Mouse (Mus musculus) intestine, embryonic 16.5 days (tissue): Measurements from ENCODE around the gene Bcl7b. TPM values are rescaled to one million over a fixed set of nuclear protein-coding genes. Genes with fewer than 3 reads are reported as not detected.

Experiments used
- ATAC-seq: fragments of 200-750 bp; cut with Nextera tagmentation; 2 replicates; pipeline ENCODE4 v1.8.0; 2017; ENCODE audit warnings: moderate TSS enrichment, moderate library complexity
- H3K27ac ChIP-seq: fragments of 300-500 bp; sonication (generic); 2 replicates; pipeline ENCODE4 v1.5.1; 2014; ENCODE audit warnings: mild to moderate bottlenecking, low read length
- H3K27me3 ChIP-seq: fragments of 300-500 bp; sonication (generic); replicated peaks from 2 replicates; pipeline ENCODE4 v1.6.1; 2014; ENCODE audit warnings: low read length, control low read depth, mixed read lengths; ENCODE audit not compliant: control insufficient read depth, insufficient read depth
- H3K36me3 ChIP-seq: fragments of 300-500 bp; sonication (generic); 2 replicates; pipeline ENCODE4 v1.6.1; 2014; ENCODE audit warnings: low read length, control low read depth; ENCODE audit not compliant: control insufficient read depth, insufficient read depth
- H3K4me1 ChIP-seq: fragments of 300-500 bp; sonication (generic); 2 replicates; pipeline ENCODE4 v1.6.1; 2014; ENCODE audit warnings: low read length, control low read depth, mixed read lengths; ENCODE audit not compliant: control insufficient read depth, insufficient read depth
- H3K4me2 ChIP-seq: fragments of 300-500 bp; sonication (generic); 2 replicates; pipeline ENCODE4 v1.6.1; 2014; ENCODE audit warnings: low read depth, low read length, control low read depth
- H3K4me3 ChIP-seq: fragments of 300-500 bp; sonication (generic); 2 replicates; pipeline ENCODE4 v1.5.1; 2014; ENCODE audit warnings: mild to moderate bottlenecking, low read length
- H3K9ac ChIP-seq: fragments of 300-500 bp; sonication (generic); 2 replicates; pipeline ENCODE4 v1.6.1; 2014; ENCODE audit warnings: low read depth, low read length
- H3K9me3 ChIP-seq: fragments of 300-500 bp; sonication (generic); 2 replicates; pipeline ENCODE4 v1.6.1; 2016; ENCODE audit warnings: low read length, control low read depth; ENCODE audit not compliant: control insufficient read depth
- WGBS: fragments of 180-500 bp; shearing (Covaris S2); extraction: QIAGEN DNeasy Blood & Tissue Kit; methylation state at CpG from one replicate; pipeline ENCODE4 v1.1.7; 2014; 5-methylcytosine and 5-hydroxymethylcytosine counted together
- polyA plus RNA-seq: library from polyadenylated mRNA; unstranded; fragments of >200 nt; fragmentation: Nextera tagmentation; extraction: Ambion mirVana; gene quantifications from 2 replicates; pipeline ENCODE4 v1.2.1, GENCODE M21; 2015

Bcl7b gene
- polyA plus RNA-seq, 1 experiment from 2014 or later: 53.7 TPM

- Histone ChIP-seq H3K4me3 (no peak overlapping the region), H3K36me3 (peaks cover 10% of the 10 kb centered on the region), H3K27ac (no peak overlapping the region), H3K9ac (no peak overlapping the region), H3K9me3 (no peaks in the 10 kb centered on the region), H3K4me1 (no peaks in the 10 kb centered on the region), H3K27me3 (no peaks in the 10 kb centered on the region), H3K4me2 (no peak overlapping the region)
- peak; percentile 13; the same call in 1 of the 2 replicates for ATAC-seq
- WGBS: 80% methylated on average over 6 of the region's 6 CpGs
Observed at GRCm38 (mm10) chr5:135162821-135163220, 5.3 kb upstream of the Bcl7b start.

- Histone ChIP-seq H3K4me1 (peaks cover 5% of the 10 kb centered on the region; the same call in 1 of the 2 replicates), H3K27ac (no peak overlapping the region), H3K4me3 (no peak overlapping the region), H3K27me3 (no peaks in the 10 kb centered on the region), H3K4me2 (no peak overlapping the region), H3K9me3 (no peaks in the 10 kb centered on the region), H3K36me3 (no peaks in the 10 kb centered on the region; the same call in 1 of the 2 replicates), H3K9ac (no peak overlapping the region)
- WGBS: 74% methylated on average over 4 of the region's 4 CpGs
- ATAC-seq: no peak
Observed at GRCm38 (mm10) chr5:135166909-135167308, 1.2 kb upstream of the Bcl7b start.

GRCm38 (mm10) chr5:135167469-135167868, 614 bp upstream of the Bcl7b start:
- Histone ChIP-seq H3K27me3 (no peaks in the 10 kb centered on the region), H3K27ac (no peak overlapping the region), H3K4me1 (peaks cover 5% of the 10 kb centered on the region; the same call in 1 of the 2 replicates), H3K9ac (no peak overlapping the region), H3K36me3 (no peaks in the 10 kb centered on the region; the same call in 1 of the 2 replicates), H3K4me3 (no peak overlapping the region), H3K9me3 (no peaks in the 10 kb centered on the region), H3K4me2 (no peak overlapping the region)
- 95% methylated on average over 4 of the region's 4 CpGs for WGBS
- no peak for ATAC-seq

GRCm38 (mm10) chr5:135169479-135169878, 1.4 kb downstream of the Bcl7b start:
- WGBS: 92% methylated on average over 5 of the region's 5 CpGs
- Histone ChIP-seq H3K9me3 (no peaks in the 10 kb centered on the region), H3K27me3 (no peaks in the 10 kb centered on the region), H3K4me1 (peaks cover 5% of the 10 kb centered on the region; the same call in 1 of the 2 replicates), H3K4me2 (peak overlapping the region; percentile 81), H3K4me3 (peak overlapping the region; percentile 66), H3K9ac (peak overlapping the region; percentile 88), H3K27ac (peak overlapping the region; percentile 63), H3K36me3 (no peaks in the 10 kb centered on the region)
- no peak for ATAC-seq

GRCm38 (mm10) chr5:135171688-135172220, 3.7 kb downstream of the Bcl7b start:
- H3K4me2 ChIP-seq: no peak overlapping the region
- no peak overlapping the region for H3K4me3 ChIP-seq
- no peaks in the 10 kb centered on the region for H3K36me3 ChIP-seq
- H3K9ac ChIP-seq: no peak overlapping the region
- no peaks in the 10 kb centered on the region for H3K9me3 ChIP-seq
- H3K27me3 ChIP-seq: no peaks in the 10 kb centered on the region
- 93% methylated on average over 6 of the region's 6 CpGs for WGBS
- no peak overlapping the region for H3K27ac ChIP-seq
- peaks cover 5% of the 10 kb centered on the region; the same call in 1 of the 2 replicates for H3K4me1 ChIP-seq
- no peak for ATAC-seq

- Histone ChIP-seq H3K4me2 (no peak overlapping the region), H3K36me3 (peaks cover 3% of the 10 kb centered on the region), H3K27me3 (no peaks in the 10 kb centered on the region), H3K4me1 (peaks cover 5% of the 10 kb centered on the region; the same call in 1 of the 2 replicates), H3K4me3 (no peak overlapping the region), H3K9me3 (no peaks in the 10 kb centered on the region), H3K27ac (no peak overlapping the region), H3K9ac (no peak overlapping the region)
- 95% methylated on average over 5 of the region's 5 CpGs for WGBS
- ATAC-seq: no peak
Observed at GRCm38 (mm10) chr5:135172986-135173385, 4.9 kb downstream of the Bcl7b start.

GRCm38 (mm10) chr5:135175086-135175485, 7.0 kb downstream of the Bcl7b start:
- Histone ChIP-seq H3K27ac (no peak overlapping the region), H3K36me3 (peaks cover 9% of the 10 kb centered on the region), H3K27me3 (no peaks in the 10 kb centered on the region), H3K4me1 (no peaks in the 10 kb centered on the region), H3K9me3 (no peaks in the 10 kb centered on the region), H3K4me2 (no peak overlapping the region), H3K9ac (no peak overlapping the region), H3K4me3 (no peak overlapping the region)
- ATAC-seq: no peak

GRCm38 (mm10) chr5:135178523-135178922, 10.4 kb downstream of the Bcl7b start:
- no peak overlapping the region for H3K27ac ChIP-seq
- H3K4me3 ChIP-seq: no peak overlapping the region
- WGBS: 85% methylated on average over 3 of the region's 3 CpGs
- H3K4me1 ChIP-seq: peaks cover 5% of the 10 kb centered on the region; the same call in 1 of the 2 replicates
- H3K27me3 ChIP-seq: no peaks in the 10 kb centered on the region
- no peak for ATAC-seq
- peaks cover 22% of the 10 kb centered on the region for H3K36me3 ChIP-seq
- H3K4me2 ChIP-seq: no peak overlapping the region
- H3K9ac ChIP-seq: no peak overlapping the region
- H3K9me3 ChIP-seq: no peaks in the 10 kb centered on the region

GRCm38 (mm10) chr5:135178996-135179395, 10.9 kb downstream of the Bcl7b start:
- Histone ChIP-seq H3K36me3 (peaks cover 22% of the 10 kb centered on the region), H3K9ac (no peak overlapping the region), H3K4me1 (peaks cover 6% of the 10 kb centered on the region; the same call in 1 of the 2 replicates), H3K27me3 (no peaks in the 10 kb centered on the region), H3K4me2 (no peak overlapping the region), H3K4me3 (no peak overlapping the region), H3K27ac (no peak overlapping the region), H3K9me3 (no peaks in the 10 kb centered on the region)
- no peak for ATAC-seq
- WGBS: 87% methylated on average over 4 of the region's 4 CpGs

- no peak overlapping the region for H3K4me2 ChIP-seq
- H3K4me1 ChIP-seq: peaks cover 6% of the 10 kb centered on the region; the same call in 1 of the 2 replicates
- H3K36me3 ChIP-seq: peaks cover 22% of the 10 kb centered on the region
- H3K9me3 ChIP-seq: no peaks in the 10 kb centered on the region
- 91% methylated on average over 6 of the region's 7 CpGs for WGBS
- no peaks in the 10 kb centered on the region for H3K27me3 ChIP-seq
- no peak overlapping the region for H3K27ac ChIP-seq
- no peak overlapping the region for H3K9ac ChIP-seq
- no peak overlapping the region for H3K4me3 ChIP-seq
- ATAC-seq: no peak
Observed at GRCm38 (mm10) chr5:135179616-135180015, 11.5 kb downstream of the Bcl7b start.
